ENCODE assay signal across 20 mouse cellular contexts in the genomic region with DNA sequence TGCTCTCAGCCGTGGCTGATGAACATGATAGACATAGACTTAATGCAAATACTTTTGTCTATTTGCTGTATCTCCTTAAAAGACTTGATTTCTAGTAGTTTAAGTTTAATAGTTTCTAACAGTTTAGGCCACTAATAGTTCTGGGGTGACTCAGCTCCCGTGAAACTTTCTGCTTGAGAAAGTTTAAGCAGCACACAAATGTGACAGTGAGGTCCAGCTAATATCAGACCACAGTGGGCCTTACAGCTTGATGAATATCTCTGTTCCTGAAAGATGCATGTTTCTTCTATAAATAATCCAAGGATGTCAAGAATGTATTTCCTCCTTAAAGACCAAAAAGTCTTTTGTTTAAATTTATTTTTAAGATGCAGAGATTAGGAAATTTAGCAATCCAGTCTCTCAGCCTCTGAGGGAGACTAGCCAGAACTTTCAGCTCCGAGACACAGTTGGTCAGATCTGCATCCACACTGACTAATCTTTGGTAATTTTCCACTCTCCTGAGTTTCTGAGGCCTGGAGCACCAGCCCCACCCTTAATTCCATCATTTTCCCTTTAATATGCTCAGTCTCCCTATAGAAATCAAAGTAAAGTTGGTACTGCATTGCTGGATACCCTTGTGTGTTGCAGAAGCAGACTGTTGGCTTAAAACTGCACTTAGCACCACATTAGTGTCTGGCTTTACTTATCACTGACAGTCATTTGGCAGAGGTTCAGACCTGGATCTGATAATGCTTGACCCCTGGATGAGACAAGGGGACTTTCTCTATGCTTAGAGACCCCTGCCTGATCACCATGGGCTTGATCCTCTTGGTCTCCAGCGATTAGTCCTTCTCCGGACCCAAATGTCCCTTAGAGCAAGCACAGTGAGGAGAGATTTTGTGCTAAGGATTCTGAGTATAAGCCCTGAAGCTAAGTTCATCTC.
DNase-seq lines count a peak whose midpoint lies in the region; ATAC-seq and TF ChIP-seq lines count a peak whose summit lies in the region.
"Had no signal": no experiment of that assay in that cellular context is flagged by ENCODE, and none has a peak within 500 bp of the region (broad histone marks: within the 10 kb centered on the region; RNA-seq: fewer than 3 reads in every experiment).

No protein-coding gene starts in this region.

- H3K4me1 ChIP-seq in heart, embryonic 16.5 days (ENCODE audit: control insufficient read depth, insufficient read depth, low read length), result peaks cover 20% of the 10 kb centered on the region
- peaks cover 20% of the 10 kb centered on the region for H3K4me1 ChIP-seq in lung, embryonic 15.5 days
- H3K4me1 ChIP-seq in cortical plate, adult 2 months (ENCODE audit: control insufficient read depth, insufficient read depth, low read length), result peaks cover 10% of the 10 kb centered on the region; the same call in 1 of the 2 replicates
- peaks cover 21% of the 10 kb centered on the region; the same call in 1 of the 2 replicates for H3K4me1 ChIP-seq in kidney, embryonic 16.5 days (ENCODE audit: insufficient read depth, low read length)
- H3K4me1 ChIP-seq: midbrain, embryonic 10.5 days; neural tube, embryonic 12.5 days had no signal

- no peak overlapping the region for H3K4me3 ChIP-seq in heart, embryonic 16.5 days (ENCODE audit: low read length)
- no peak overlapping the region for H3K4me3 ChIP-seq in lung, embryonic 15.5 days
- no peak overlapping the region for H3K4me3 ChIP-seq in cortical plate, adult 2 months (ENCODE audit: insufficient read depth, low read length)
- no peak overlapping the region for H3K4me3 ChIP-seq in kidney, embryonic 16.5 days (ENCODE audit: low read length)
- H3K4me3 ChIP-seq: forebrain, embryonic 13.5 days; midbrain, embryonic 10.5 days; neural tube, embryonic 12.5 days had no signal

- H3K27ac ChIP-seq in heart, embryonic 16.5 days (ENCODE audit: low read length), result peak overlapping the region; percentile 50
- H3K27ac ChIP-seq in lung, embryonic 15.5 days, result peak overlapping the region; percentile 64
- peak overlapping the region; percentile 64 for H3K27ac ChIP-seq in cortical plate, adult 2 months (ENCODE audit: insufficient read depth, low read length)
- H3K27ac ChIP-seq in kidney, embryonic 16.5 days (ENCODE audit: low read length), result no peak overlapping the region
- H3K27ac ChIP-seq: forebrain, embryonic 13.5 days; hindbrain, postnatal 0 days; midbrain, embryonic 10.5 days; neural tube, embryonic 12.5 days had no signal

- peaks cover 17% of the 10 kb centered on the region for H3K9me3 ChIP-seq in heart, embryonic 16.5 days (replicated peaks; ENCODE audit: control insufficient read depth, low read length)
- H3K9me3 ChIP-seq in lung, embryonic 15.5 days, result peaks cover 6% of the 10 kb centered on the region
- H3K9me3 ChIP-seq in kidney, embryonic 16.5 days (ENCODE audit: low read length), result peaks cover 18% of the 10 kb centered on the region

- no peak for ATAC-seq in heart, embryonic 16.5 days (replicated peaks; ENCODE audit: extremely low read depth, insufficient read depth, low FRiP score)
- ATAC-seq in lung, embryonic 15.5 days (ENCODE audit: borderline replicate concordance, extremely low read depth, low FRiP score, low TSS enrichment), result peak; percentile 69; the same call in 1 of the 2 replicates
- no peak for ATAC-seq in megakaryocyte-erythroid progenitor cell, adult 5-6 weeks (replicated peaks; ENCODE audit: low FRiP score, low TSS enrichment, poor library complexity, severe bottlenecking)
- ATAC-seq in kidney, embryonic 16.5 days (ENCODE audit: low FRiP score, low TSS enrichment), result no peak
- ATAC-seq: forebrain, embryonic 13.5 days; hindbrain, postnatal 0 days had no signal

- peaks cover 17% of the 10 kb centered on the region for H3K36me3 ChIP-seq in heart, embryonic 16.5 days (ENCODE audit: control insufficient read depth, insufficient read depth)
- peaks cover 15% of the 10 kb centered on the region for H3K36me3 ChIP-seq in lung, embryonic 15.5 days
- H3K36me3 ChIP-seq in kidney, embryonic 16.5 days (ENCODE audit: insufficient read depth, low read length), result 0 out of 2 replicates have a peak, but pooled peaks cover 4% of the 10 kb centered on the region
- H3K36me3 ChIP-seq: neural tube, embryonic 12.5 days had no signal

- no peak overlapping the region for H3K4me2 ChIP-seq in heart, embryonic 16.5 days (ENCODE audit: low read depth, low read length)
- no peak overlapping the region for H3K4me2 ChIP-seq in lung, embryonic 15.5 days
- H3K4me2 ChIP-seq in kidney, embryonic 16.5 days (replicated peaks; ENCODE audit: low read depth, low read length), result no peak overlapping the region
- H3K4me2 ChIP-seq: forebrain, embryonic 13.5 days; liver, embryonic 11.5 days; neural tube, embryonic 12.5 days had no signal

- intact Hi-C loops in heart, postnatal 10 days (cut with DNase I), result loop anchor here (5.0 kb wide), 1 partner anchor 200 kb away; no protein-coding TSS in a partner anchor

- peak overlapping the region; percentile 13; the same call in 1 of the 2 replicates for H3K9ac ChIP-seq in heart, embryonic 16.5 days (ENCODE audit: low read length)
- no peak overlapping the region for H3K9ac ChIP-seq in lung, embryonic 15.5 days
- no peak overlapping the region for H3K9ac ChIP-seq in kidney, embryonic 16.5 days (replicated peaks; ENCODE audit: low read length)
- H3K9ac ChIP-seq: forebrain, embryonic 13.5 days; neural tube, embryonic 12.5 days had no signal

- no peaks in the 10 kb centered on the region for H3K27me3 ChIP-seq in heart, embryonic 16.5 days (ENCODE audit: control insufficient read depth, insufficient read depth, low read length)
- no peaks in the 10 kb centered on the region for H3K27me3 ChIP-seq in lung, embryonic 15.5 days
- no peaks in the 10 kb centered on the region for H3K27me3 ChIP-seq in kidney, embryonic 16.5 days (ENCODE audit: insufficient read depth, low read length)
- H3K27me3 ChIP-seq: forebrain, embryonic 13.5 days; neural tube, embryonic 12.5 days had no signal

- WGBS in heart, embryonic 16.5 days, result 53% methylated on average over 5 of the region's 5 CpGs
- 43% methylated on average over 5 of the region's 5 CpGs for WGBS in lung, embryonic 15.5 days
- WGBS in kidney, embryonic 16.5 days, result 57% methylated on average over 5 of the region's 5 CpGs

- no peak for TF ChIP-seq CTCF in cortical plate, adult 2 months (IDR thresholded peaks at IDR 0.05; ENCODE audit: extremely low read depth, insufficient read depth, low read length)

- no peak for TF ChIP-seq POLR2A in cortical plate, adult 2 months (IDR thresholded peaks at IDR 0.05; ENCODE audit: extremely low read depth, insufficient read depth, low read length)

- DNase-seq in heart, postnatal 10 days, result no peak
- no peak for DNase-seq in lung, postnatal 36 days
- DNase-seq: adrenal gland, adult 8-10 months; cerebellum, adult 11 months; cerebellum, postnatal 14 days; gastrocnemius, postnatal 36 days; kidney, adult 2 months; kidney, postnatal 4 days; lung, postnatal 10 days; spleen, adult 18-20 months had no signal
